Mouse (Mus musculus) intestine, embryonic 14.5 days (tissue): ENCODE measurements around the gene Ddhd1. TPM values are rescaled to one million over a fixed set of nuclear protein-coding genes. Genes with fewer than 3 reads are reported as not detected.

Source experiments
- microRNA-seq: library from miRNA; unstranded; fragments of <30 nt; microRNA quantifications from one replicate; pipeline ENCODE4, GENCODE M21; 2016
- polyA plus RNA-seq: library from polyadenylated mRNA; unstranded; fragments of >200 nt; fragmentation: Nextera tagmentation; extraction: Ambion mirVana; gene quantifications from 2 replicates; pipeline ENCODE4 v1.2.1, GENCODE M21; 2014

Ddhd1 gene
- polyA plus RNA-seq, 1 experiment from 2014 or later, result 13.0 TPM

Small RNA genes within 50 kb of the gene (microRNA-seq; reads per million reads assigned to microRNA genes)
- gene Mir5131, result 0.25 reads per million

Other genes with a start within 250 kb of the Ddhd1 start
- gene Fermt2, start 128.0 kb downstream of the Ddhd1 start, polyA plus RNA-seq, result 177 and 202 TPM in 2 replicates